Mouse (Mus musculus) mature B cell (primary cell): ENCODE data around the gene Olfr39.
"Not testable (repeated sequence)": the region's sequence is repeated elsewhere in the genome, so short reads cannot be mapped to it uniquely, and the experiment has no call there.

ENCODE experiments used
- in situ Hi-C: fragments of 300-500 bp; cut with MboI; formaldehyde crosslinking; loops from 2 replicates; pipeline ENCODE4 v1.14.3; 2019

Olfr39 gene

DNA sequence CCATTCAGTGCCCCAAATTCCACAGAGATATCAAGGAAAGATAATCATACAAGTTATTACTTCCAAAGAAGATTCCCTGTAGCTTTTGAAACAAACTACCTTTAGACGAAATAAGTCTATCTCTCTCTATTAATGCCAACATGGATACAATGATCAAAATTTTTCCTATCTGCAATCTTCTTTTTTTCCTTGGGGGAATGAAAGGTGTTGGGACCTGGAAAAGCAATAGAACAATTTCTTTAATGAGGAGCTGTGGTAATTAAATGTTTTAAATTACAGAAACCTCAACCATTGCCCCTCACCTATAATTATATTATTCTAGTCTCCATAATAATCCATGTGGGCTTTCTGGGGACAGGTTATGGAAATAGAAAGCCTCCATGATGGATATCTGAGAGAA lies at the start of gene Olfr39:
Gene Olfr39 (plus strand): TSS at position 301 of the 400 bp plus-strand sequence.
- in situ Hi-C loops, result no loop called here

DNA sequence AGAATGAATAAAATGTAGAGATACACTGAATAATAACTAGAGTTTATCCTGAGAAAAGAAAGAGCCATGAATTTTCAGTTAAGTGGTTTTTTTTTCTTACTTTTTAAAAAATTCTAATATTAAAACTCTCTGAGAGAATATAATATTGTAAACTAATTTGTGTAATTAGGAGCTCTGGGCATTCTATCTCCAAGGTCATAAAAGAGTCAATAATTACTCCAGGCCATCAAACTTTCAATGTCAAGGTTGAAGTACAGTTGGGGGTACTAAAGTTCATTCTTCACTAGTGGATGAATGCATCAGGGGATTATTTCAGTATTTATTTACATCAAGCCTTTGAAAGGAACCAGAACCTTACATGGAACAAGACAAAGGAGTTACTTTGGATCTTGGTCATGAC lies 45.3 kb upstream of the Olfr39 start, which contains the start of gene Olfr872:
Gene Olfr872 (plus strand): TSS at position 301 of the 400 bp plus-strand sequence.
- in situ Hi-C loops, result no loop called here

DNA sequence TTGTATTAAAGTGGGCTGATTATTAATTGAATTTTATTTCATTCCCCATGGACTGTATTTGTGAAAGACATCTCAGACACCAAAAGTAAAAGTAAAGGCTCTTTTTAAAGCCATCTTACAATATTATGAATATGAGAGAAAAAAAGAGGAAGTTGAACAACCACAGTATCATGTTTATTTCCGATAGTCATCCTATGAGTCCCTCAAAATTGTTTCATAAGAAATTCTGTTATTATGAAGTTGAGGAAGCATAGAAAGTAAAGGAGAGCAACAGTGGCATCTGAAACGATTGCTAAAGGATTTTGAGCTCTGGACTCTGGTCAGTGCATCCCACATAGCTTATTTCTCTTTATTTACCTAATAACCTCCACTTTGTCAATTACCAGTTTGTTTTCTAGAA lies 44.8 kb upstream of the Olfr39 start:
- in situ Hi-C loops, result no loop called here

DNA sequence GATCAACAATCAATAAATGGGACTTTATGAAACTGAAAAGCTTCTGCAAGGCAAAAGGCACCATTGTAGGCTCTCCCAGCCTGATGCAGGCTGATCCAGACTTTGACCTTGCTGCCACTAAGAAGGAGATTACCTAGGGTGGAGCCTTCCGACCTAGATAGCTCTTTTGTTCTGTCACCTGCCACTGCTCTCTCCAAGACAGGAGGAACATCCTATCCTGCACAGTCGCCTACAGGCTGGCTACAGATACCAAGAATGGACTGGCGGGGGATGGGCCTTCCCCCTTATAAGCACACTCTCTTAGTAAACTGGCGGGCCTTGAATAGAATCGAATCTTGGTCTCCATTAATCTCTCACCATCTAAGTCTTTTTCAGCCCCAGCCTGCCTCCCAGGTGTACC lies 13.4 kb downstream of the Olfr39 start:
- in situ Hi-C loops, result not testable (repeated sequence)

DNA sequence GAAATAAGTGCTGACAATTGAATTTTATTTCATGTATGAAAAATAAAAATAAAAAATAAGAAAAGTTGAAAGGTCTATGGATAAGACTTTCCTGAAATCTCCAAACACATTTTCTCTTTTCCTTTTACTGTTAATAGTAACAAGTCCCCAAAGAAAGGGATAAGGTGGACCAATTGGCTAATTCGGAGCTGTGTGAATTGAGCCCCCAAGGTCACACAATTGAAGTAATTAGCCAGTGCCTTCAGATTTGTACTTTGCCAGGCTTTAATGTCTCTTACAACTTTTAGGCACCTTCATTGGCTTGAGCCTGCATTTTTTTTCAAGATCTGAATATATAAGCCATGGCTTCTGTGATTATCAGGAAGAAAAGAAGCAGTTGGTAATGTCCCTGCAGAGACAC lies 16.1 kb downstream of the Olfr39 start, which contains the start of gene Olfr873:
Gene Olfr873 (plus strand): TSS at position 301 of the 400 bp plus-strand sequence.
- in situ Hi-C loops, result no loop called here

DNA sequence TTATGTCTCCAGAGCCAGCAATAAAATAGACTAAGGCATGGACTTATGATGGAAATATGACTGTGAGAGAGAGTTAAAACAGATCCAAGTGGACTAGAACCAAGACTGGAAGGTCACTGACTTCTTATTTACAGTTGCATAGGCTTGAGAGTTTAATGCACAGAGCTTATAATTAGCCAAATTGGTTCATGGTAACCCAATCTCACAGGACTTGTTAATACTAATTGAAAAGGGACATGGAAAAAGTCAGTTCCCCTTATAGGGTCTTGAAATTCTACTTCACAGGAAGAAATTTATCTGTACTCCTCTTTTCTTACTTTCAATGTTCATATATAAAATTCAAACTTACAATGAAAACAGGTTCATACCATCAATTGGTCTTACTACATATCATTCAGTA lies 53.8 kb downstream of the Olfr39 start, which contains the start of gene Olfr18:
Gene Olfr18 (minus strand): TSS at position 101 of the 400 bp plus-strand sequence.
- in situ Hi-C loops, result no loop called here
